Mouse (Mus musculus) spleen, adult 2 months (tissue): ENCODE results near the gene Hcn2. TPM values are rescaled to one million over a fixed set of nuclear protein-coding genes. Genes with fewer than 3 reads are reported as not detected.

Source experiments
- DNase-seq, 2 experiments: peaks; one replicate each; pipeline versions ENCODE4 v3.0.0 to v3.0.0-alpha.2; 2012 to 2021; ENCODE audit warnings: low spot score in 2 of 2, low read depth in 1 of 2
- H3K27ac ChIP-seq: fragments of 200-500 bp; 2 replicates; pipeline ENCODE4 v1.5.1; 2012; ENCODE audit warnings: low read length, inconsistent platforms; ENCODE audit not compliant: insufficient read depth
- H3K27me3 ChIP-seq: fragments of 200-500 bp; 2 replicates; pipeline ENCODE4 v1.6.1; 2012; ENCODE audit warnings: mild to moderate bottlenecking, moderate library complexity, low read length, inconsistent platforms; ENCODE audit not compliant: control insufficient read depth, insufficient read depth
- H3K36me3 ChIP-seq: fragments of 200-500 bp; 2 replicates; pipeline ENCODE4 v1.6.1; 2012; ENCODE audit warnings: mild to moderate bottlenecking, low read length, inconsistent platforms; ENCODE audit not compliant: control insufficient read depth, insufficient read depth
- H3K4me1 ChIP-seq: fragments of 200-500 bp; 2 replicates; pipeline ENCODE4 v1.6.1; 2011; ENCODE audit warnings: inconsistent platforms; ENCODE audit not compliant: control insufficient read depth, insufficient read depth, insufficient read length
- H3K4me3 ChIP-seq: fragments of 200-500 bp; 2 replicates; pipeline ENCODE4 v1.5.1; 2011; ENCODE audit warnings: mild to moderate bottlenecking, inconsistent platforms; ENCODE audit not compliant: insufficient read depth, insufficient read length; ENCODE audit errors: extremely low read depth
- CTCF ChIP-seq: fragments of 200-500 bp; IDR thresholded peaks from 2 replicates; pipeline ENCODE4 v1.5.1; 2011; ENCODE audit warnings: mild to moderate bottlenecking, inconsistent platforms; ENCODE audit not compliant: insufficient read depth, insufficient read length, insufficient replicate concordance; ENCODE audit errors: extremely low read depth
- POLR2A ChIP-seq: fragments of 200-500 bp; IDR thresholded peaks from 2 replicates; pipeline ENCODE4 v1.6.1; 2011; ENCODE audit warnings: low read depth, low read length, inconsistent platforms
- WGBS: fragments of 180-500 bp; shearing (Covaris S2); methylation state at CpG from one replicate; pipeline ENCODE4 v1.1.7; 2018; 5-methylcytosine and 5-hydroxymethylcytosine counted together
- polyA plus RNA-seq: library from polyadenylated mRNA; depleted of rRNA; stranded (reverse); fragments of >200 nt; gene quantifications from 2 replicates; pipeline ENCODE4 v1.2.3, GENCODE M21; 2012

The Hcn2 gene
- polyA plus RNA-seq, 1 experiment: 0.77 TPM

DNA sequence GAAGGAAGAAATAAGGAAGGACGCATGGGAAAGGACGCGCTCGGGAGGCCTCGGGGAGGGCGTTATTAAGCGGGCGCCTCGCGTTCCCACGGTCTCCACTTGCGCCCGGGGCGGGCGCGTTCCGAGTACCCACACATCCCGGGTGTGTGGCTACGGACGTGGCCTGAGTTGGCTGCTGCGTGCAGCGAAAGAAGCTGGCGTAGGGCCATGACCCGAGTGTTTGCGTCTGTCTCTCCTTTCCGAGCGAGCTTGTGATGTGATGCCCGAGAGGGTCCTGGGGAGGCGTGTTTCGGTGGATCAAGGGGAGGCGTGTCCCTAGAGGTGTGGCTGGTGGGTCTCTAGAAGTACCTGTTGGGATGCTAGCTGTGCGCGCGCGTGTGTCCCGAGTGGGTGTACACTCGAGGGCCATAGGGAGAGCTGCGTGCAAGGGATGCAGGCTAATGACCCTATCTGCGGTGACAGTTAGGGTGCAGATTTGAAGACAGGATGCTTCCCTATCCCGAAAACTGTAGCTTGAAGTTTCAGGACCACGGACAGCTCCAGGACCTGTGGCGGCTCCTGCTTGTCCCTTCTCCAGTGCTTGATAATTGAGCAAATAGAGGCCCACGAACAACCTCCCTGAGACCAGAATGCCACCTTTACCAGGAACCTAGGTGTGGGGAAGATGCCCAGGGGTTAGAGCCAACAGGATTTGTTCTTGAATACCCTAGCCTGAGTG, 1.4 kb downstream of the Hcn2 start:
- no peak for TF ChIP-seq CTCF
- TF ChIP-seq POLR2A: no peak
- H3K27ac ChIP-seq: no peak overlapping the region
- no peaks in the 10 kb centered on the region for H3K36me3 ChIP-seq
- H3K4me1 ChIP-seq: peaks cover 7% of the 10 kb centered on the region; the same call in 1 of the 2 replicates
- peaks cover 17% of the 10 kb centered on the region for H3K27me3 ChIP-seq
- 7% methylated on average over 43 of the region's 43 CpGs for WGBS
- H3K4me3 ChIP-seq: no peak overlapping the region
- DNase-seq: peak in 1 of 2 experiments; percentile 27

DNA sequence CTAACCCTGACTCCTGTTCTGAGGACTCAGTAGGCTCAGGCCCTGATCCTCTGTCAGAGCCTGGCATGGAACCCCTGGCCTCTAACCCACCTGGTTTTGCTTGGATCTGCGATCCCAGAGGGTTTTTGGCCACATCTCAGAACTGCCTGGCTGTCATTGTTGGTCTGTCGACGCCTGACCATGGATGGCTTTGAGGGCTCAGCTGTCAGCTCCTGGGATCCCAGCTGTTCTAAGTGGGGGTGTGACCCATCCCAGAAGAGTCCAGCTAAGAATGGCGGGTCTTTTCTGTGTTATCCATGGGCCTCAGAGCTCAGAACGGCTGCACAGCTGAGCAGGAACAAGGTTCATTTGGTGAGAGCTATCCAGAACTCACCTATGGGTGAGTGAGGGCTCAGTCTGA, 4.7 kb downstream of the Hcn2 start:
- Histone ChIP-seq H3K36me3 (no peaks in the 10 kb centered on the region), H3K4me3 (no peak overlapping the region), H3K27me3 (peaks cover 17% of the 10 kb centered on the region), H3K27ac (no peak overlapping the region), H3K4me1 (peaks cover 7% of the 10 kb centered on the region; the same call in 1 of the 2 replicates)
- DNase-seq: no peak
- 78% methylated on average over 5 of the region's 5 CpGs for WGBS
- TF ChIP-seq CTCF (no peak), POLR2A (no peak)

GRCm38 (mm10) chr10:79723047-79723446, 6.6 kb downstream of the Hcn2 start:
- no peak for DNase-seq
- WGBS: 70% methylated on average over 6 of the region's 6 CpGs
- Histone ChIP-seq H3K27me3 (0 out of 2 replicates have a peak, but pooled peaks cover 2% of the 10 kb centered on the region), H3K27ac (no peak overlapping the region), H3K4me1 (no peaks in the 10 kb centered on the region), H3K4me3 (no peak overlapping the region), H3K36me3 (no peaks in the 10 kb centered on the region)
- TF ChIP-seq POLR2A (no peak), CTCF (no peak)

DNA sequence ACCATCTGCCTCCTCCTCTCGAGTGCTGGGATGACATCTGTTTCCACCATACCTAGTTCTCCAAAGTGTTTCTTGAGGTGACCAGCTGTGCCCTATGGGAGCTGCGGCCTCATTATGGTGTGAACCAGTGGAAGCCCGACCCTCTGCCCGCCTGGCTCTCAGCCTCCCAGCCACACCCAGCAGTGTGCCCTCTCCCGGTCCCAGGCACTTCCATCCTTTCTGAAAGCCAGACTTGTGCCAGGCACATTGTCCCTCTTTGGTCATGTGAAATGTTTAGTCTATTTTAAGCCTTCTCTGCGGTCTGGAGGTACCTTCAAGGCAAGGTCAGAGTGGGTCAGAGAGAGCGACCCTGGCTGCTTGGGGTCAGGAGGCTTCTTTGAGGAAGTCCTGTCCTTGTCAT, 7.3 kb downstream of the Hcn2 start:
- H3K4me1 ChIP-seq: no peaks in the 10 kb centered on the region
- no peaks in the 10 kb centered on the region for H3K36me3 ChIP-seq
- H3K27ac ChIP-seq: no peak overlapping the region
- H3K27me3 ChIP-seq: 0 out of 2 replicates have a peak, but pooled peaks cover 2% of the 10 kb centered on the region
- no peak for TF ChIP-seq POLR2A
- 73% methylated on average over 7 of the region's 7 CpGs for WGBS
- H3K4me3 ChIP-seq: no peak overlapping the region
- no peak for DNase-seq

DNA sequence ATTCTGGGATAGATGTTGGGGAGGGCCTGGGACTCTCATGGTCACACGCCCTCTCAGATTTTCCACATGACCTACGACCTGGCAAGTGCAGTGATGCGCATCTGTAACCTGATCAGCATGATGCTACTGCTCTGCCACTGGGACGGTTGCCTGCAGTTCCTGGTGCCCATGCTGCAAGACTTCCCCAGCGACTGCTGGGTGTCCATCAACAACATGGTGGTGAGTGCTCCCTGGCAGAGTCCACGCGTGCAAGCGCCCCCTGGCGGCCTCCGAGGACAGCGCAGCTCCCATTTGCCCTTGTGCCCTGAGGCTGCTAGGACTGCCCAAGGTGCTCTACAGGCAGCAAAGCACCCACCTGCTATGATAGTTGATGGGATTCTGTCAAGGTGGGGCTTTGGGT, 9.7 kb downstream of the Hcn2 start:
- 37% methylated on average over 11 of the region's 11 CpGs for WGBS
- no peaks in the 10 kb centered on the region for H3K4me1 ChIP-seq
- no peaks in the 10 kb centered on the region for H3K27me3 ChIP-seq
- peak in 1 of 2 experiments; percentile 27 for DNase-seq
- no peak overlapping the region for H3K27ac ChIP-seq
- no peaks in the 10 kb centered on the region for H3K36me3 ChIP-seq
- no peak for TF ChIP-seq POLR2A
- TF ChIP-seq CTCF: peak; percentile 67; the same call in 1 of the 2 replicates
- H3K4me3 ChIP-seq: no peak overlapping the region

DNA sequence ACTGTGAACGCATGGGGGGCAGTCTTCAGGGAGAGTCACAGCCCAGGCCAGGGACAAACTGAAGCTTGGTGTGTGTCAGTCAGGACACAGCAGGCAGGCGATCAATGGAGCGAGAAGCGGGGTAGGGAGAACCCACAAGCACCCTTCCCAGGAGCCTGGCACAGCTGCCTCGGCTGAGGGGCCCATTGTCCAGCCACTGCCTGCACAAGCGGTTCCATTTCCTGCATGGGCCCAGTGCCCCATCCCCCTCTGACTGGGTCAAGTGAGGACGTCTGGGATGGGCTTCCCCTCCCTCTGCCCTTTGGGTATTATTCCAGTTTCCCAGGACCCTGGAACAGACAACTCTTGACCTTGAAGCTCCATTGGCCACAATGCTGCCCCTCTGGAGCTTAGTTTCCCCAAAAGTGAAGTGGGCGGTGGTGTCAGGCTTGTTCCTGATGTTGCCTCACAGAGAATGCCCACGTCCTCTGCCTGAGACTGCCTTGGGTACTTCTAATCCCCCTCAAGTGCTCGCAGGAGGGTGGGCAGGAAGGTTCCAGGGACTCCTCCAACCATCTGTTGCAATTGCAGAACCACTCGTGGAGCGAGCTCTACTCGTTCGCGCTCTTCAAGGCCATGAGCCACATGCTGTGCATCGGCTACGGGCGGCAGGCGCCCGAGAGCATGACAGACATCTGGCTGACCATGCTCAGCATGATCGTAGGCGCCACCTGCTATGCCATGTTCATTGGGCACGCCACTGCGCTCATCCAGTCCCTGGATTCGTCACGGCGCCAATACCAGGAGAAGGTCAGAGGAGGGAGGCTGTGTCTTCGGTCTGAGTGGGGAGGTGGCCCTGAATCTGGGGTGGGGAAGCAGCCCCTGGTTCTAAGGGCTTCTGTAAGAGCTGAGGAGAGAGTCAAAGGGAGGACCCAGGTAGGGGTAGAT, 12.2 kb downstream of the Hcn2 start:
- no peak for TF ChIP-seq CTCF
- no peak for TF ChIP-seq POLR2A
- WGBS: 63% methylated on average over 28 of the region's 28 CpGs
- Histone ChIP-seq H3K4me1 (no peaks in the 10 kb centered on the region), H3K36me3 (no peaks in the 10 kb centered on the region), H3K4me3 (no peak overlapping the region), H3K27ac (no peak overlapping the region), H3K27me3 (no peaks in the 10 kb centered on the region)
- DNase-seq: no peak
